Mouse (Mus musculus) stomach, postnatal 0 days (tissue): ENCODE results near the gene Fars2. TPM values are rescaled to one million over a fixed set of nuclear protein-coding genes. Genes with fewer than 3 reads are reported as not detected.
A peak's percentile ranks its signal among the peaks of the same experiment; 100 is the strongest.

Experiments
- ATAC-seq: fragments of 200-750 bp; cut with Nextera tagmentation; 2 replicates; pipeline ENCODE4 v1.8.0; 2017; ENCODE audit not compliant: low FRiP score, low TSS enrichment
- DNase-seq: peaks from one replicate; pipeline ENCODE4 v3.0.0-alpha.2; 2016; ENCODE audit warnings: low spot score
- H3K27ac ChIP-seq: fragments of 300-500 bp; sonication (generic); replicated peaks from 2 replicates; pipeline ENCODE4 v1.5.1; 2014; ENCODE audit warnings: mild to moderate bottlenecking, control low read depth
- H3K27me3 ChIP-seq: fragments of 300-500 bp; sonication (generic); 2 replicates; pipeline ENCODE4 v1.6.1; 2014; ENCODE audit warnings: low read length; ENCODE audit not compliant: control insufficient read depth, insufficient read depth
- H3K36me3 ChIP-seq: fragments of 300-500 bp; sonication (generic); 2 replicates; pipeline ENCODE4 v1.6.1; 2014; ENCODE audit warnings: low read length, mixed read lengths; ENCODE audit not compliant: control insufficient read depth, insufficient read depth
- H3K4me1 ChIP-seq: fragments of 300-500 bp; sonication (generic); replicated peaks from 2 replicates; pipeline ENCODE4 v1.6.1; 2014; ENCODE audit warnings: antibody characterized with exemption; ENCODE audit not compliant: control insufficient read depth, insufficient read depth
- H3K4me2 ChIP-seq: fragments of 300-500 bp; sonication (generic); replicated peaks from 2 replicates; pipeline ENCODE4 v1.6.1; 2014; ENCODE audit warnings: low read depth, mild to moderate bottlenecking, control low read depth, moderate library complexity
- H3K4me3 ChIP-seq: fragments of 300-500 bp; sonication (generic); 2 replicates; pipeline ENCODE4 v1.5.1; 2014; ENCODE audit warnings: low read depth, low read length, control low read depth
- H3K9ac ChIP-seq: fragments of 300-500 bp; sonication (generic); 2 replicates; pipeline ENCODE4 v1.6.1; 2014; ENCODE audit warnings: mild to moderate bottlenecking, low read length, control low read depth, mixed read lengths
- H3K9me3 ChIP-seq: fragments of 300-500 bp; sonication (generic); 2 replicates; pipeline ENCODE4 v1.6.1; 2016; ENCODE audit warnings: low read length; ENCODE audit not compliant: control insufficient read depth
- CTCF ChIP-seq: IDR thresholded peaks from 2 replicates; pipeline ENCODE4 v1.5.1; 2016; ENCODE audit warnings: antibody characterized with exemption, low read depth, mild to moderate bottlenecking, moderate library complexity
- EP300 ChIP-seq: optimal IDR thresholded peaks from 2 replicates; pipeline ENCODE3; 2016; ENCODE audit warnings: antibody characterized with exemption
- WGBS: fragments of 180-500 bp; shearing (Covaris S2); extraction: QIAGEN DNeasy Blood & Tissue Kit; methylation state at CpG from one replicate; pipeline ENCODE4 v1.1.7; 2014; 5-methylcytosine and 5-hydroxymethylcytosine counted together
- polyA plus RNA-seq: library from polyadenylated mRNA; unstranded; fragments of >200 nt; fragmentation: Nextera tagmentation; extraction: Ambion mirVana; gene quantifications from 2 replicates; pipeline ENCODE4 v1.2.1, GENCODE M21; 2015

Gene Fars2
- polyA plus RNA-seq, 1 experiment from 2014 or later, result 31.7 TPM

- Histone ChIP-seq H3K27me3 (no peaks in the 10 kb centered on the region), H3K27ac (no peak overlapping the region), H3K36me3 (no peaks in the 10 kb centered on the region), H3K9ac (no peak overlapping the region), H3K9me3 (no peaks in the 10 kb centered on the region), H3K4me2 (no peak overlapping the region), H3K4me3 (no peak overlapping the region), H3K4me1 (no peaks in the 10 kb centered on the region)
- TF ChIP-seq EP300 (no peak), CTCF (no peak)
- no peak for DNase-seq
- WGBS, result 92% methylated on average over 2 of the region's 2 CpGs
- ATAC-seq, result no peak
These were observed 367.2 kb downstream of the Fars2 start for GRCm38 (mm10) chr13:36484391-36484790.

- Histone ChIP-seq H3K9ac (no peak overlapping the region), H3K27ac (no peak overlapping the region), H3K27me3 (no peaks in the 10 kb centered on the region), H3K36me3 (no peaks in the 10 kb centered on the region), H3K4me3 (no peak overlapping the region), H3K9me3 (no peaks in the 10 kb centered on the region), H3K4me1 (no peaks in the 10 kb centered on the region), H3K4me2 (no peak overlapping the region)
- DNase-seq (no peak), ATAC-seq (no peak)
- 95% methylated on average over 11 of the region's 11 CpGs for WGBS
- TF ChIP-seq EP300, result no peak
- no peak for TF ChIP-seq CTCF
These were observed 369.5 kb downstream of the Fars2 start for GRCm38 (mm10) chr13:36486756-36487155.

GRCm38 (mm10) chr13:36489365-36489764 is 372.2 kb downstream of the Fars2 start:
- ATAC-seq (no peak), DNase-seq (no peak)
- no peak overlapping the region for H3K9ac ChIP-seq
- no peaks in the 10 kb centered on the region for H3K27me3 ChIP-seq
- 45% methylated on average over 2 of the region's 2 CpGs for WGBS
- no peak overlapping the region for H3K4me3 ChIP-seq
- no peak overlapping the region for H3K4me2 ChIP-seq
- H3K4me1 ChIP-seq, result no peaks in the 10 kb centered on the region
- H3K36me3 ChIP-seq, result no peaks in the 10 kb centered on the region
- no peak for TF ChIP-seq EP300
- TF ChIP-seq CTCF, result no peak
- H3K27ac ChIP-seq, result no peak overlapping the region
- no peaks in the 10 kb centered on the region for H3K9me3 ChIP-seq

- Histone ChIP-seq H3K4me2 (no peak overlapping the region), H3K27me3 (no peaks in the 10 kb centered on the region), H3K4me3 (no peak overlapping the region), H3K9ac (no peak overlapping the region), H3K4me1 (no peaks in the 10 kb centered on the region), H3K27ac (no peak overlapping the region), H3K9me3 (no peaks in the 10 kb centered on the region), H3K36me3 (no peaks in the 10 kb centered on the region)
- no peak for TF ChIP-seq EP300
- 0 out of 2 replicates have a peak, but pooled peaks have one; percentile 2 for TF ChIP-seq CTCF
- WGBS, result 62% methylated on average over 7 of the region's 7 CpGs
- no peak for DNase-seq
- ATAC-seq, result no peak
These were observed 373.4 kb downstream of the Fars2 start for GRCm38 (mm10) chr13:36490612-36491011.

- Histone ChIP-seq H3K4me2 (no peak overlapping the region), H3K4me1 (no peaks in the 10 kb centered on the region), H3K27ac (no peak overlapping the region), H3K9me3 (no peaks in the 10 kb centered on the region), H3K36me3 (no peaks in the 10 kb centered on the region), H3K9ac (no peak overlapping the region), H3K4me3 (no peak overlapping the region), H3K27me3 (no peaks in the 10 kb centered on the region)
- WGBS, result 52% methylated on average over 3 of the region's 3 CpGs
- DNase-seq (no peak), ATAC-seq (no peak)
- no peak for TF ChIP-seq CTCF
- TF ChIP-seq EP300, result no peak
These were observed 375.2 kb downstream of the Fars2 start for GRCm38 (mm10) chr13:36492397-36492796.

GRCm38 (mm10) chr13:36493294-36493693 is 376.1 kb downstream of the Fars2 start:
- no peaks in the 10 kb centered on the region for H3K9me3 ChIP-seq
- H3K4me3 ChIP-seq, result no peak overlapping the region
- no peak overlapping the region for H3K27ac ChIP-seq
- 58% methylated on average over 2 of the region's 2 CpGs for WGBS
- no peaks in the 10 kb centered on the region for H3K36me3 ChIP-seq
- H3K4me1 ChIP-seq, result no peaks in the 10 kb centered on the region
- H3K9ac ChIP-seq, result no peak overlapping the region
- H3K4me2 ChIP-seq, result no peak overlapping the region
- no peak for DNase-seq
- H3K27me3 ChIP-seq, result no peaks in the 10 kb centered on the region
- ATAC-seq, result no peak
- TF ChIP-seq EP300 (no peak), CTCF (no peak)
